Mouse (Mus musculus): ENCODE results near the gene Sel1l3. TPM values are rescaled to one million over a fixed set of nuclear protein-coding genes. Genes with fewer than 3 reads are reported as not detected.

Sel1l3 gene
- total and polyA plus RNA-seq, 3 experiments, result 0.01 TPM; not detected in 2

GRCm38 (mm10) chr5:53214362-53214761 is 635 bp upstream of the Sel1l3 start:
- no peak for TF ChIP-seq KAT2A (conservative IDR thresholded peaks at IDR 0.05; ENCODE audit: low read depth, low read length)
- no peak for TF ChIP-seq ZC3H11A (IDR thresholded peaks at IDR 0.05; ENCODE audit: low read depth, low read length)
- TF ChIP-seq E2F4 (IDR thresholded peaks at IDR 0.05; ENCODE audit: borderline replicate concordance, low read depth, low read length), result no peak
- no peak for TF ChIP-seq RCOR1 (IDR thresholded peaks at IDR 0.05; ENCODE audit: low read depth, low read length)
- TF ChIP-seq CHD1 (IDR thresholded peaks at IDR 0.05; ENCODE audit: low read depth, low read length), result no peak
- no peak for TF ChIP-seq SIN3A (IDR thresholded peaks at IDR 0.05; ENCODE audit: low read length)
- TF ChIP-seq RAD21 (IDR thresholded peaks at IDR 0.05; ENCODE audit: low read depth, low read length), result no peak
- no peak for TF ChIP-seq MAX (IDR thresholded peaks at IDR 0.05; ENCODE audit: low read length)
- DNase-seq (ENCODE audit: low read depth, low spot score), result no peak
- no peaks in the 10 kb centered on the region for H3K36me3 ChIP-seq (ENCODE audit: control insufficient read depth in 1 of 2, insufficient read depth in 2 of 2, low read length in 2 of 2)
- H3K4me1 ChIP-seq (ENCODE audit: control insufficient read depth in 1 of 2, insufficient read depth in 2 of 2, low read length in 2 of 2), result no peaks in the 10 kb centered on the region
- H3K79me2 ChIP-seq (ENCODE audit: control insufficient read depth, insufficient read depth, low read length, poor library complexity), result no peaks in the 10 kb centered on the region
- H3K27ac ChIP-seq (ENCODE audit: control insufficient read depth, low read depth, low read length), result no peak overlapping the region
- H3K4me3 ChIP-seq (ENCODE audit: control insufficient read depth in 1 of 2, insufficient read depth in 1 of 2, low read depth in 2 of 2, low read length in 2 of 2), result no peak overlapping the region
- no peaks in the 10 kb centered on the region for H3K27me3 ChIP-seq (ENCODE audit: control insufficient read depth in 1 of 2, insufficient read depth in 2 of 2, low read length in 2 of 2)
- no peak overlapping the region for H3K9ac ChIP-seq (ENCODE audit: control insufficient read depth, low read depth, low read length, poor library complexity, severe bottlenecking)
- H3K9me3 ChIP-seq (replicated peaks; ENCODE audit: insufficient read depth, low read length), result no peaks in the 10 kb centered on the region

GRCm38 (mm10) chr5:53212782-53213710 is 681 bp downstream of the Sel1l3 start:
- no peak overlapping the region for H3K9ac ChIP-seq (ENCODE audit: control insufficient read depth, low read depth, low read length, poor library complexity, severe bottlenecking)

More at GRCm38 (mm10) chr5:53212782-53213710, 681 bp downstream of the Sel1l3 start:
- H3K79me2 ChIP-seq (ENCODE audit: control insufficient read depth, insufficient read depth, low read length, poor library complexity), result no peaks in the 10 kb centered on the region
- H3K9me3 ChIP-seq (replicated peaks; ENCODE audit: insufficient read depth, low read length), result no peaks in the 10 kb centered on the region
- no peaks in the 10 kb centered on the region for H3K4me1 ChIP-seq (ENCODE audit: control insufficient read depth in 1 of 2, insufficient read depth in 2 of 2, low read length in 2 of 2)
- DNase-seq (ENCODE audit: low read depth, low spot score), result no peak
- H3K4me3 ChIP-seq (ENCODE audit: control insufficient read depth in 1 of 2, insufficient read depth in 1 of 2, low read depth in 2 of 2, low read length in 2 of 2), result no peak overlapping the region
- TF ChIP-seq ZNF384 (IDR thresholded peaks at IDR 0.05; ENCODE audit: low read depth, low read length) (no peak), USF2 (IDR thresholded peaks at IDR 0.05; ENCODE audit: borderline replicate concordance in 1 of 2, insufficient read depth in 1 of 2, low read depth in 1 of 2, low read length in 2 of 2) (no peak), TAL1 (IDR thresholded peaks at IDR 0.05; ENCODE audit: low read length) (no peak), E2F4 (IDR thresholded peaks at IDR 0.05; ENCODE audit: borderline replicate concordance, low read depth, low read length) (no peak), UBTF (IDR thresholded peaks at IDR 0.05; ENCODE audit: borderline replicate concordance, insufficient read depth, low read depth, low read length) (no peak), CHD1 (IDR thresholded peaks at IDR 0.05; ENCODE audit: low read depth, low read length) (no peak), POLR2AphosphoS2 (IDR thresholded peaks at IDR 0.05; ENCODE audit: low read length) (no peak), ETS1 (IDR thresholded peaks at IDR 0.05; ENCODE audit: low read depth, low read length) (no peak), MEF2A (IDR thresholded peaks at IDR 0.05; ENCODE audit: extremely low read depth, insufficient replicate concordance, low read depth, low read length, poor library complexity, severe bottlenecking) (no peak), MAFK (IDR thresholded peaks at IDR 0.05; ENCODE audit: borderline replicate concordance, low read depth, low read length) (no peak), EP300 (IDR thresholded peaks at IDR 0.05; ENCODE audit: low read depth in 1 of 2, low read length in 2 of 2) (no peak), RCOR1 (IDR thresholded peaks at IDR 0.05; ENCODE audit: low read depth, low read length) (no peak), GATA1 (IDR thresholded peaks at IDR 0.05; ENCODE audit: low read depth, low read length) (no peak)
- no peaks in the 10 kb centered on the region for H3K36me3 ChIP-seq (ENCODE audit: control insufficient read depth in 1 of 2, insufficient read depth in 2 of 2, low read length in 2 of 2)
- H3K27me3 ChIP-seq (ENCODE audit: control insufficient read depth in 1 of 2, insufficient read depth in 2 of 2, low read length in 2 of 2), result no peaks in the 10 kb centered on the region
- H3K27ac ChIP-seq (ENCODE audit: control insufficient read depth, low read depth, low read length), result no peak overlapping the region

Measured in MEL (cell line).